Mouse (Mus musculus) lung, postnatal 0 days (tissue): ENCODE measurements around the gene Eif1ad. TPM values are rescaled to one million over a fixed set of nuclear protein-coding genes. Genes with fewer than 3 reads are reported as not detected.

Experiments used
- ATAC-seq: fragments of 200-750 bp; cut with Nextera tagmentation; 2 replicates; pipeline ENCODE4 v1.8.0; 2017; ENCODE audit warnings: moderate library complexity
- DNase-seq: peaks from one replicate; pipeline ENCODE4 v3.0.0-alpha.2; 2016; ENCODE audit warnings: low spot score
- H3K27ac ChIP-seq: fragments of 300-500 bp; sonication (generic); 2 replicates; pipeline ENCODE4 v1.5.1; 2014; ENCODE audit warnings: antibody characterized with exemption, mild to moderate bottlenecking, low read length, mixed read lengths
- H3K27me3 ChIP-seq: fragments of 300-500 bp; sonication (generic); replicated peaks from 2 replicates; pipeline ENCODE4 v1.6.1; 2014; ENCODE audit warnings: low read length, mixed read lengths; ENCODE audit not compliant: insufficient read depth
- H3K36me3 ChIP-seq: fragments of 300-500 bp; sonication (generic); 2 replicates; pipeline ENCODE4 v1.6.1; 2014; ENCODE audit warnings: low read length, mixed read lengths; ENCODE audit not compliant: insufficient read depth
- H3K4me1 ChIP-seq: fragments of 300-500 bp; sonication (generic); 2 replicates; pipeline ENCODE4 v1.6.1; 2014; ENCODE audit warnings: antibody characterized with exemption, low read depth, low read length, mixed read lengths; ENCODE audit not compliant: insufficient read depth
- H3K4me2 ChIP-seq: fragments of 300-500 bp; sonication (generic); replicated peaks from 2 replicates; pipeline ENCODE4 v1.6.1; 2014; ENCODE audit warnings: low read depth, mild to moderate bottlenecking, low read length, moderate library complexity, mixed read lengths
- H3K4me3 ChIP-seq: fragments of 300-500 bp; sonication (generic); 2 replicates; pipeline ENCODE4 v1.5.1; 2014; ENCODE audit warnings: low read depth, low read length
- H3K9ac ChIP-seq: fragments of 300-500 bp; sonication (generic); replicated peaks from 2 replicates; pipeline ENCODE4 v1.6.1; 2014; ENCODE audit warnings: low read depth, mild to moderate bottlenecking
- H3K9me3 ChIP-seq: fragments of 300-500 bp; sonication (generic); 2 replicates; pipeline ENCODE4 v1.6.1; 2016; ENCODE audit warnings: low read length, mixed read lengths
- CTCF ChIP-seq: IDR thresholded peaks from 2 replicates; pipeline ENCODE4 v1.5.1; 2016; ENCODE audit warnings: antibody characterized with exemption, mild to moderate bottlenecking
- EP300 ChIP-seq: IDR thresholded peaks from 2 replicates; pipeline ENCODE4 v1.6.1; 2016; ENCODE audit warnings: antibody characterized with exemption, mild to moderate bottlenecking, control low read depth
- WGBS: fragments of 180-500 bp; shearing (Covaris S2); extraction: QIAGEN DNeasy Blood & Tissue Kit; methylation state at CpG from one replicate; pipeline ENCODE4 v1.1.7; 2014; 5-methylcytosine and 5-hydroxymethylcytosine counted together
- polyA plus RNA-seq: library from polyadenylated mRNA; unstranded; fragments of >200 nt; fragmentation: Nextera tagmentation; extraction: Ambion mirVana; gene quantifications from 2 replicates; pipeline ENCODE4 v1.2.1, GENCODE M21; 2015

Gene Eif1ad
- polyA plus RNA-seq, 1 experiment from 2014 or later, result 21.5 TPM

DNA sequence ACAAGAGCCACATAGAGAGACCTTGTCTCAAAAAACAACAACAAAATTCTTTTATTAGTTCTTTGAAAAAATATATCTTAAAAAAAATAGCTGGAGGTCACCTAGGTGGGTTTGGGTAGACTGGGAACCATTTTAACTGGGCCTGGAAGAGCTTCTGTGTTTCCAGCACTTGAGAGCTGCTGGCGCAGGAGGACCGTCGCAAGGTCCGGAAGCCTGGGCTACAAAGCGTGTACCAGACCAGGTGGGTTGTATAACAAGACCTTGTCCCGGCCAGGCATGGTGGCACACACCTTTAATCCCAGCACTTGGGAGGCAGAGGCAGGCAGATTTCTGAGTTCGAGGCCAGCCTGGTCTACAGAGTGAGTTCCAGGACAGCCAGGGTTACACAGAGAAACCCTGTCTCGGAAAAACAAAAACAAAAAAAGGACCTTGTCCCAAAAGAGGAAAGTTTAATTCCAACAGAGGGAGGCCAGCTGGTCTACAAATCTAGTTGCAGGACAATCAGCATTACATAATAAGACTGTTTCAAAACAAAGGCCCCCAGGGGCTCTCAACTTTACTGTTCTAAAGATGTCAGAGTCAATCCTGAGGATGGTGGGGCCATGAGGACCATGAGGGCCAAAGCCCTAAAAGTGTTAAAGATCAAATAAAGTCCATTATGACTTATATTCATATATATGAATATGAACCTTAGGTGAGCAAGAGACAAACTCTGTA, 52.4 kb downstream of the Eif1ad start:
- Histone ChIP-seq H3K4me3 (no peak overlapping the region), H3K36me3 (0 out of 2 replicates have a peak, but pooled peaks cover 17% of the 10 kb centered on the region), H3K9ac (no peak overlapping the region), H3K27ac (no peak overlapping the region), H3K27me3 (no peaks in the 10 kb centered on the region), H3K9me3 (no peaks in the 10 kb centered on the region), H3K4me2 (no peak overlapping the region), H3K4me1 (peaks cover 20% of the 10 kb centered on the region)
- WGBS, result 93% methylated on average over 7 of the region's 8 CpGs
- ATAC-seq (no peak), DNase-seq (peak; percentile 58)
- TF ChIP-seq CTCF, result no peak
- TF ChIP-seq EP300, result no peak

DNA sequence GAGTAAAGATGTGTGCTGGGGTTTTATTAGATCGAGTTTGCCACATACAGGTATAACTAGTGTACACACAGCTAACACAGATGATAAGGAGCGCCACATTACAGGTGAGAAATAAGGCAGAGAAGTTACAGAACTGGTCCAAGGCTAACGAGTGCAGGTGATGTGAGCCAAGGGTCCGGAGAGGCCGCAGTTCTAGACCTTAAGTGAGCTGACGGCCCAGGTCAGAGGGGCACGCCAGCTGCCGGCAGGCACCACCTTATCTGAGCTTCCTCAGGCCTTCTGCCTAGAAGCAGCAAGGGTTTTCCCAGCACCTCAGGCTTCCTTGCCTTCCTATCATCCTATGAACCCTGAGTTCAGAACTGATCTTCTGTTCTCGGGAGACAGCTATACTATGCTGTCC, 53.1 kb downstream of the Eif1ad start:
- Histone ChIP-seq H3K4me1 (peaks cover 14% of the 10 kb centered on the region), H3K4me2 (no peak overlapping the region), H3K27me3 (no peaks in the 10 kb centered on the region), H3K9me3 (no peaks in the 10 kb centered on the region), H3K9ac (no peak overlapping the region), H3K4me3 (no peak overlapping the region), H3K36me3 (0 out of 2 replicates have a peak, but pooled peaks cover 17% of the 10 kb centered on the region), H3K27ac (no peak overlapping the region)
- TF ChIP-seq CTCF, result no peak
- no peak for TF ChIP-seq EP300
- no peak for DNase-seq
- WGBS, result 85% methylated on average over 9 of the region's 9 CpGs
- ATAC-seq, result no peak

DNA sequence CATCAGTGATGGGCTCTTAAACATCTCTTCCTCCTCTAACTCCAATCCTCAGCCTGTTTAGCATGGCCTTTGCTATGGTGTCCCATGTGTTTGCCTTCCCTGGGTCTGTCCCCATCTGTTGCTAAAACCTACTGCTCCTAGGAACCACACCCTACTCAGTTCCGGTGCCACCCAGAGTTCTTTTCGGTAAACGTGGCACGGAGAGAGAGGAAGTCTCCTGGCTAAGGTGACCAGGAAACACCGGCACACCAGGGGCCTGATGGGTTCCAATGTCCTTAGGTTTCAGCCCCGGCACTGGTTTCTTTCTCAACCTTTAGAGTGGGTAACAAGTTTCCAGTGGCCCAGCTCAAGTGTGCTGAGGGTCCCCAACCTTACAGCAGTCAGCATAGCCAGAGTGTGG, 54.0 kb downstream of the Eif1ad start:
- DNase-seq (no peak), ATAC-seq (no peak)
- TF ChIP-seq EP300, result no peak
- TF ChIP-seq CTCF, result no peak
- Histone ChIP-seq H3K4me3 (no peak overlapping the region), H3K27me3 (no peaks in the 10 kb centered on the region), H3K27ac (no peak overlapping the region), H3K4me1 (peaks cover 14% of the 10 kb centered on the region), H3K9me3 (no peaks in the 10 kb centered on the region), H3K9ac (no peak overlapping the region), H3K4me2 (no peak overlapping the region), H3K36me3 (0 out of 2 replicates have a peak, but pooled peaks cover 17% of the 10 kb centered on the region)
- 88% methylated on average over 6 of the region's 6 CpGs for WGBS

Other genes starting within 250 kb of the Eif1ad start
- gene Klc2, start 248.2 kb upstream of the Eif1ad start, polyA plus RNA-seq, result 10.1 and 10.8 TPM in 2 replicates
- gene Pacs1, start 93.6 kb upstream of the Eif1ad start, polyA plus RNA-seq, result 9.3 and 10.4 TPM in 2 replicates
- 200 TPM in 2 replicates for gene Sf3b2, start 71.3 kb upstream of the Eif1ad start, polyA plus RNA-seq
- 0.55 and 0.57 TPM in 2 replicates for gene Gal3st3, start 68.4 kb upstream of the Eif1ad start, polyA plus RNA-seq
- gene Catsper1, start 31.0 kb upstream of the Eif1ad start, polyA plus RNA-seq, result not detected in 2 replicates
- gene Cst6, start 17.2 kb upstream of the Eif1ad start, polyA plus RNA-seq, result 0.65 and 1.4 TPM in 2 replicates
- 182 and 191 TPM in 2 replicates for gene Banf1, start 427 bp downstream of the Eif1ad start, polyA plus RNA-seq
- gene Sart1, start 22.0 kb downstream of the Eif1ad start, polyA plus RNA-seq, result 35.2 and 43.5 TPM in 2 replicates
- 1.1 TPM in 2 replicates for gene Tsga10ip, start 35.8 kb downstream of the Eif1ad start, polyA plus RNA-seq
- 352 and 379 TPM in 2 replicates for gene Drap1, start 58.2 kb downstream of the Eif1ad start, polyA plus RNA-seq
- 61.7 and 63.6 TPM in 2 replicates for gene AI837181, start 58.4 kb downstream of the Eif1ad start, polyA plus RNA-seq
- 0.31 TPM in 1 of 2 replicates, not detected in the other for gene Fosl1, start 80.8 kb downstream of the Eif1ad start, polyA plus RNA-seq
- 14.4 and 18.0 TPM in 2 replicates for gene Ccdc85b, start 91.2 kb downstream of the Eif1ad start, polyA plus RNA-seq
- 133 and 135 TPM in 2 replicates for gene Fibp, start 93.9 kb downstream of the Eif1ad start, polyA plus RNA-seq
- gene Ctsw, start 101.8 kb downstream of the Eif1ad start, polyA plus RNA-seq, result 2.6 and 2.8 TPM in 2 replicates
- 91.8 and 96.1 TPM in 2 replicates for gene Efemp2, start 107.2 kb downstream of the Eif1ad start, polyA plus RNA-seq
- 46.7 and 50.2 TPM in 2 replicates for gene Mus81, start 121.7 kb downstream of the Eif1ad start, polyA plus RNA-seq
- 1,591 and 1,653 TPM in 2 replicates for gene Cfl1, start 123.7 kb downstream of the Eif1ad start, polyA plus RNA-seq
- not detected in 2 replicates for gene 1700020D05Rik, start 137.0 kb downstream of the Eif1ad start, polyA plus RNA-seq
- 3.6 and 3.7 TPM in 2 replicates for gene Snx32, start 143.8 kb downstream of the Eif1ad start, polyA plus RNA-seq
- 2.1 and 2.2 TPM in 2 replicates for gene Ovol1, start 193.9 kb downstream of the Eif1ad start, polyA plus RNA-seq
- 3.9 and 4.3 TPM in 2 replicates for gene Ap5b1, start 201.3 kb downstream of the Eif1ad start, polyA plus RNA-seq
- 59.6 and 68.5 TPM in 2 replicates for gene Rnaseh2c, start 235.1 kb downstream of the Eif1ad start, polyA plus RNA-seq
- 51.1 and 51.9 TPM in 2 replicates for gene Kat5, start 243.5 kb downstream of the Eif1ad start, polyA plus RNA-seq